Mouse (Mus musculus) B cell, adult 2 months (primary cell): ENCODE results near the gene Camk2n2.

Source experiments
- DNase-seq, 2 experiments: peaks; one replicate each; pipeline ENCODE4 v3.0.0; 2022

Camk2n2 gene

GRCm38 (mm10) chr16:20610501-20611356, 10.4 kb downstream of the Camk2n2 start:
- DNase-seq: peak; percentile 86

- DNase-seq: no peak
Measured at GRCm38 (mm10) chr16:20604705-20605104, 16.4 kb downstream of the Camk2n2 start.

GRCm38 (mm10) chr16:20600511-20600910, 20.6 kb downstream of the Camk2n2 start:
- DNase-seq: no peak

GRCm38 (mm10) chr16:20596687-20597441, 24.2 kb downstream of the Camk2n2 start:
- no peak for DNase-seq

- DNase-seq: no peak
Measured at GRCm38 (mm10) chr16:20595737-20596136, 25.4 kb downstream of the Camk2n2 start.

- no peak for DNase-seq
Measured at GRCm38 (mm10) chr16:20595060-20595673, 25.9 kb downstream of the Camk2n2 start.

GRCm38 (mm10) chr16:20591076-20591705, 29.9 kb downstream of the Camk2n2 start:
- no peak for DNase-seq

GRCm38 (mm10) chr16:20590680-20591038, 30.4 kb downstream of the Camk2n2 start:
- DNase-seq: no peak

GRCm38 (mm10) chr16:20589939-20590679, 31.0 kb downstream of the Camk2n2 start:
- DNase-seq: peak; percentile 5 to 7

- no peak for DNase-seq
Measured at GRCm38 (mm10) chr16:20589366-20589938, 31.6 kb downstream of the Camk2n2 start, which contains the start of gene Vwa5b2. Vwa5b2 (plus strand) TSS chr16:20589471.
